Mouse (Mus musculus) urinary bladder, postnatal 14 days (tissue): Measurements from ENCODE around the gene Xpnpep1.

ENCODE experiments used
- DNase-seq: peaks from one replicate; pipeline ENCODE4 v3.0.0; 2021; ENCODE audit warnings: low spot score

The Xpnpep1 gene

GRCm38 (mm10) chr19:53040164-53041132 lies at the start of gene Xpnpep1:
Gene Xpnpep1, minus strand, starts transcription at chr19:53040214.
- peak; percentile 62 for DNase-seq

DNA sequence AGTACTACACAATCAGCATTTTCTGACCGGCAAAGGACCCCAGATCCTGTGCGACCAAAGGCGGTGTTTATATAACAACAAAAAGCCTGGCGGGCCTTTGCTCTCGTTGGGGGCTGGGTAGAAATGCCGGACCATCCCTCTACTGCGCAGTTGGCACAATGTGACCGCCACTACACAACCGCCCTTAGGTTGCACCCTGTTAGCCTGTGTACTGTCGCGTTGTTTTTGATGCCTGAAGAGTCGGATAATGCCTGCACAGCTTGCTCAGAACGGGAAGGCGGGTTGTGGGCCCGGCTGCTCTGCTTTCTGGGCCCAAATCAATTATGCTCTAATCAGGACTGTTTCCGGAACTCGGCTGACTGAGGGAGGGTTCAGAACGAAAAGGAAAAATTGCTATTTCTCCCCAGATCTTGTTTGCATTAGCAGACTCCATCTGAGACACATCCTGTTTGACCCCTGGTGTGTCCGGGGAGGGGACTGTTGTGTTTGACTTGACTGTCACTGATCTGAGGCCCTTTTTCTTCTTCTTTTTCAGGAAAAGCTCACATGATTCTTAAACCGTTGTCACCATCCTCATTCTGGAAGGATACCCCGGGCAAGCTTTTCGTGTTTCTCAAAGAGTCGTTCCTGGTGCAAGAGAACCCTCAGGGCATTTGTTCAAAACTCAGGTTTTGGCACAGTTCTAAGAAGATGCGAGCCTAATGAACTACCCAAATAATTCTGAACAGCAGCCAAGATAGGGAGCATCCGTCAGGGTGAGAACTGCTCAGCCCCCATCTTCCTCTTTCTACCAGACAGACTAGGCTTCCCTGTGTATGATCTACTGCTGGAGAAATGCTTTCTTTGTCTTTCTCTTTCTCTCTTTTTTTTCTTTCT lies 47.5 kb upstream of the Xpnpep1 start:
- no peak for DNase-seq

DNA sequence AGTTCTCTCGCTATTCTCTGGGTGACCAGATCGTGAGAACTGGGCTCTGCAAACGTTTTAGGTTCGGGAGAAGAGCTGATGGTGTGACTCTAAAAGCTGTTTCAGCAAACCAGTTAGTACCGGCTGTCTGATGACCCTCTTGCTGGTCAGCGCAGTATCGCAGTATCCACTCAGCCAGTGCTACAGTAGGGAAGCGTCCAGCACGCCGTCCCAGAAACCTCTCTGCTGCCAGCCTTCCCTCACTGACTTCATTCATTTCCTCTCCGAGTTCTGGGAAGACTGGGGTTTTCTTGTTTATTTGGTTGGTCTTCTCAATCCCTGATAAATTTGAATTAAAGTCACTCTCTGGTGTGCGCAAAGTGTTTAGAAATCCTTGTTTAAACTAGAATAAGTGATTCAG lies 46.8 kb upstream of the Xpnpep1 start:
- no peak for DNase-seq

GRCm38 (mm10) chr19:53084735-53085134 lies 44.7 kb upstream of the Xpnpep1 start:
- DNase-seq, result peak; percentile 46

- DNase-seq, result no peak
Observed at GRCm38 (mm10) chr19:53082862-53083261, 42.8 kb upstream of the Xpnpep1 start.

DNA sequence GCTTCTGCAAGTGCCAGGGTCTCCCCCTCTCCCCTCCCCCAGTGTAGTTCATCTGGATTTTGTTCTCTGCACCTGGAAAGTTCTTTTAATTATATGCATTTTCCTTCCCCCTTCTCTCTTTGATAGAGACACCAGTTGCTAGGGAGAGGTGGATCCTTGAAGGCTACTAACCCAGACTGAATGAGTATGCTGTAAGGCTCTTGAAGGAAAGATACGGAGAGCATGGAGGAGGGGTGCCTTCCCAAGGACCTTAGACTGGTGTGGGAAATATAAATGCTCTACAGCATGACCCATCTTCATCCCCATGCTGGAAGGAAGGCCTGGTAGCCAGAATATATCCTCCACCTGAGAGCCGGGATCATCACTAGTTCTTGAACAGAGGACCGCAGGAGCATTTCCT lies 41.3 kb upstream of the Xpnpep1 start:
- DNase-seq, result no peak

DNA sequence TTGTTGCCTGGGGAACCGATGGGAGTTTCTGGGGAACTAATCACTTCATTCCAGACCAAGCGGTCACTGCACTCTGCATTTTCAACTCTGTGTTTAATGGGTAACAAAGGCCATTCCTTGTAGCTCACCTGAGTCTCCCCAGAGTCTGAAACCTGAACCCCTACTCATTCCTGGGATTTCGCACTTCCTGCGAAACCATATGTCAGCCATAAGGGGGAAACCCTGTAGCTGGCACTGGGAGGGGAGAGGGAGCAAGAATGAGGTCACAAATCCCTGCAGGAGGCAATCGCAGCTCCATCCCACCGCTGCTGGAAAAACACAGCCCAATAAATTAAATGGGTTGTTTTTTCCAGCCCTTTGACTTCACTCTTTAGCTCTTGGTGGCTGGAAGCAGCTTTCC lies 40.9 kb upstream of the Xpnpep1 start:
- no peak for DNase-seq

GRCm38 (mm10) chr19:53080487-53080886 lies 40.5 kb upstream of the Xpnpep1 start:
- peak; percentile 45 for DNase-seq

GRCm38 (mm10) chr19:53080026-53080425 lies 40.0 kb upstream of the Xpnpep1 start:
- DNase-seq, result no peak

GRCm38 (mm10) chr19:53078271-53079085 lies 38.5 kb upstream of the Xpnpep1 start:
- no peak for DNase-seq

DNA sequence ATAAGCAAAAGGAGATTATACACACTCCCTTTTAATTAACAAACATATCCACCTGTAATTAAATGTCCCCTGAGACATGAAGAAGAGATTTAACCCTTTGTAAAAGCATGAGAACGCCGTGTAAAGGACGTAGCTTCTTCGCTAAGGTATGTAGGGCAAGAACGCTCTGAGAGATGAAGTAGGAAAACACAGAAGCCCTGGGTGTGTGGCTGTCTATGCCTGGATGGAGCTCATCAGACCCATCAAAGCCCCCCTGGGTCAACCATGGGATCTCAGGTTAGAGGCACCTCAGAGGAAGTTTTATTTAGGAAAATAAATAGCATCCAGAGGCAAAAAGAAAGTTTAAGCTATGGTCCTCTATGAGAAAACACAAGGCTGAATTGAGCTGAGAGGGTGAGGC lies 37.3 kb upstream of the Xpnpep1 start:
- no peak for DNase-seq

DNA sequence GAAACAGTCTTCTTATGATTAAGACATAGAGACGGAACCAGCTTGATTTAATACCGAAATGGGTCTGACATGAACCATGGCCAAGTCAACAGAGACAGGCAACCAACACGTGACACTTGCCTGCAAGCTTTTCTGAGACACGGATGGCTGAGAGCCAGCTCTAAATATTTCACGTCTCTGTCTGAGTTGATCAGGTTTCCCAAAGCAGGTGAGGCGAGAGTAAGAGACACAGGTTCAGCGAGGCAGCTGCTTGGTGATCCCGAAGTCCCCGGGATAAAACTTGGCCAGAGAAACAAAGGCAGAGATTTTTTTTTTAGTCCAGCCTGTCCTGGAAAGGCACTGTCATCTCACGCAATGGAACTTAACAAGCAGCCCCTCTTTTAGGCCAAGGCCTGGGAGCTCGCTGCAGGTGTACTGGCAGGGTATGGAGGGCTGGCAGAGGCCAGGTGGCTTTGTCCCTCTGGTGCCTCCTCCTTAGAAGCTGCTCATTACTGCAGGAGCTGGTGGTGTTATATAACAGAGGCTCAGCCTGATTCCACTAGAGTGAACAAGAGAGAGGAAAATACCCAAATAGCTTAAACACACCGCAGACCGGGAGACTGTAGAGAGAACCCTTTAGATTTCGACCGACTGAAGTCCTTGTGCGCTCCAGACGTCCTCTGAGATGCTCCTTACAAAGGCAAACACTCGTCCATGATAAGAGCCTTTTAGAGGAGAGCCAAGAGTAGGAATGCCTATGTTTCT lies 36.4 kb upstream of the Xpnpep1 start:
- DNase-seq, result peak; percentile 47

DNA sequence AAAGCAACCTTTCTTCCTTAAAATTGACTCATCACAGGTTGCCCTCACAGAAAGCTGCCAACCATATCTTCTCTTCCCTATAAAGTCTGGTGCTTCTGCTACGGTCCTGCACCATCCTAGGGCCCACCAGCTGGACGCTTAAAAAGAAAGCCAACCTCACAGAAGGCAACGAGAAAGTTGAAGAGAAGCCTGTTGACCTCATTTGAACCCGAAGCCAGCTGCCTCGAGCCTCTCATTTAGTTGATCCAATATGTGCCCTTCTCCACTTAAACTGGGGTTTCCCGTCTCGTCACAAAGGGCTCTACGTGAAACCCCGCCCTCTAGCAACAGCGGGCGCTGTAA lies 35.9 kb upstream of the Xpnpep1 start:
- no peak for DNase-seq

DNA sequence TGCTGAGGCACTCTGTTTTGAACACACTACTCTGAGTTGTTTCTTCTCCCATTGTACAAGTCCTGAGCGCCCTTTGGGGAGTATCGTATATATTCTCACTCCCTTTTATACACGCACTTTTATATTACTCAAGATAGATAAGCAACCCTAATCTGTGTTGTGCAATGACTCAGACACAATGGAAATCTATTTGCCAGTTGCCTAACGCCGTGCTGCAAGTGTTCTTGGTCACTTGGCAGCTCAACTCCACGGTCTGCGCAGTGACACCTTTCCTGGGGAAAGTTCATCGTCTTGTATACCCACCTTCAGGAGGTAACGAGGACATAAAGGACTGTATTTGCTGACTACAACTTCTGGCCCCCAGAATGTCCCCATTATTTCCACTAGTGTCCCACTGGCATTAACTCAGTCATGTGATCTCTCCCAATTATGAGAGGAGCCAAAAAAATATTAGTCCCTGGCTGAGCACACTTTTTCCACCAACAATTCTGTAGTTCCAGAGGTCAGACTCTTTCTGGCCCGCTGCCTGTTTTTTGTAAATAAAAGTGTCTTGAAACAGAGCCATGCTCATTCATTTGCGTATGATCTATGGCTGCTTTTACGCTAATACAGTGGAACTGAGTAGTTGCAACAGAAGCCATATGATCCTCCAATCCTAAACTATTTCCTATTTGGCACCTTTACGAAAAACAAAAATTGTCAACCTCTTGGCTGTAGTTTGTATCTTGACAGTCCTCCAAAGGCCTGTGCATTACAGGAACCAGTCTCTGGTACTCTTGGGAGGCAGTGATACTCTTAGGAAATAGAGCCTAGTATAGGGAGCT lies 35.1 kb upstream of the Xpnpep1 start:
- no peak for DNase-seq

DNA sequence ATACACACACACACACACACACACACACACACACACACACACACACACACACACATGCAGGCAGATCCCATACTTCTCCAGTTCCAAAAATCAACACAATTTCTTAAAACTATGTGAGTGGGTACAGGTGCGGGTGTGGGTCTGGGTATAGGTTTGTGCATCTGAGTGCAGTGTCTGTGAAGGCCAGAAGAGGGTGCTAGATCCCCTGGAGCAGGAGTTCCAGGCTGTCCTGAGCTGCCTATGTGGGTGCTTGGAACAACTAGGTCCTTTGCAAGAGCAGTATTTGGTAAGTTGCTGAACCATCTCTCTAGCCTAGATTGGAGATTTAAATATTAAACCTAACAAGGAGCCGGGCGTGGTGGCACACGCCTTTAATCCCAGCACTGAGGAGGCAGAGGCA lies 33.5 kb upstream of the Xpnpep1 start:
- no peak for DNase-seq

DNA sequence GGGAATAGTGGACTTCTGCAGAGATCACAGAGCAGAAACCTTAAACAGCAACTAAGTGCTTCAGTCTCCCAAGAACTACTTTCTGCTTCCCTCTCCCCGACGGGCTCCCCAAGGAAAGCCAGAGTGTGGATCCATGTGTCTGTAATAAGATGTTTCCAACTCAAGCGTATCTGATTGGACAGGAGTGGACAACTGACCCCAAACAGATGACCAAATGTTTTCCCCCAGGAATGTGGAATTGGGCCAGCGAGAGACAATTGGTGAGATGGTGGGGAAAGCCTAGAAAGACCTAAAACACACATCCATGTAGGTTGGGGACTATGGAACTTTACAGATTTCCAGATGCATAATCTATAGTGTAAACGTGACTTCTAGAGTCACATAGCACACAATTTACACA lies 32.4 kb upstream of the Xpnpep1 start:
- no peak for DNase-seq

GRCm38 (mm10) chr19:53071651-53072050 lies 31.6 kb upstream of the Xpnpep1 start:
- DNase-seq, result no peak

DNA sequence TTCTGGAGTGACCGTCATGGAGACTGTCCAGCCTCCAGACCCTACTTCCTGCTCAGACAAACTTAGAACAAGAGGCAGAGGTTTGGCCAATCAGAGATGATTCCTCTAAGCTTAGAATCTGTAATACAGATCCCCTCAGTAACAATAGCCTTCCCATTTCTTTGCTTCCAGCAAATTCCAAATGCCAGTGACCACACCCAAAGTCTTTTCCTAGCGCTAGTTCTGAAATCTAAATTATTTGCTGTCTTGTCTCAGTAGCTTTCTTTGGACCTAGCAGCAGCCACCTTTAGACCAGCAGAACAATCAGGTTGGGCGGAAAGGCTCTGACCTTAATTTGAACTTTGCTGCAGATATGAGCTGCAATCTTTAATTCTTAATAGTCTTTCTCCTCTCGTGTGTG lies 30.9 kb upstream of the Xpnpep1 start:
- no peak for DNase-seq

- no peak for DNase-seq
Observed at GRCm38 (mm10) chr19:53069451-53069850, 29.4 kb upstream of the Xpnpep1 start.

DNA sequence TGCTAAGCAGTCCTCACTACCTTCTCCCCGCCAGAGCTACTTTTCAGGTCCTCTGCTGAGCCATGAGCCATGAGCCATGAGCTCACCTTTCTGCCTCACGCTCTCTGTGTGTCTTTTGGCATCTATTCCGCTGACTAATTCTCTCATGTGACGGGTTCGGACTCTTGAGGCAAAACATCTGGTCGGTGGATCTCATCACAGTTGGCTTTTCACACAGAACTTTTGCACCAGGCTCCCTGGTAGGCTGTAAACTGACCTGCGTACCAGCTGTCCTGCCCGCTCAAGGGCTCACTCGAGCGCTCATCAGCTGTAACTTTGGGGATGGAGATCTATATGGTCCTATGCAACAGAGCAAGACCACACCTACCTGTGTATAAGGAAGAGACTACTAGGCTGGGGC lies 26.9 kb upstream of the Xpnpep1 start:
- peak; percentile 63 for DNase-seq

DNA sequence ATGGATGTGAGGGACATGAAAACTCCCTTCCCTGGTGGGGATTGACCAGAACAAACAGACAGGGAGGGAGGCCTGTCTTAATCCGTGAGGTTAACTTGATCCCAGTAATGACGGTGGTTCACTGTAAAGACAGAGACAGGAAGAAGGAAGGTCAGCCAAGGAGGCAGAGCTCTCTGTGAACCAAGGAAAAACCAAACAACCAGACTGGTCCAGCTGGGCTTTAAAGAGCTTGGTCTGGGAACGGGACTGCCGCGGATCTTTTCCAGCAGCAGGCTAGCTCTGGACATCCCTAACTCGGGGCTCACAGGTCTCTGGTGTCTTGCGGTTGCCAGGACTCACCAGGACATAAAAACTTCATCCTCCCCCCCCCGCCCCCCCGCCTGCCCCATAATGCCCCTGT lies 26.5 kb upstream of the Xpnpep1 start:
- DNase-seq, result no peak
